Mouse (Mus musculus) midbrain, embryonic 14.5 days (tissue): ENCODE measurements at regions not wholly inside any gene's neighbourhood (a gene's known extent, or its start where the extent isn't known, plus 50 kb on each side); places are given as distances from the start of the nearest gene placed in this dataset.
"Not testable (repeated sequence)": the region's sequence is repeated elsewhere in the genome, so short reads cannot be mapped to it uniquely, and the experiment has no call there.

Source experiments
- ATAC-seq: fragments of 200-750 bp; cut with Nextera tagmentation; 2 replicates; pipeline ENCODE4 v1.8.0; 2017; ENCODE audit warnings: moderate number of reproducible peaks, moderate library complexity; ENCODE audit not compliant: low FRiP score, low TSS enrichment
- DNase-seq: peaks from one replicate; pipeline ENCODE4 v3.0.0-alpha.2; 2015
- H3K27ac ChIP-seq: fragments of 300-500 bp; sonication (generic); replicated peaks from 2 replicates; pipeline ENCODE4 v1.5.1; 2014; ENCODE audit warnings: mild to moderate bottlenecking, low read depth, low read length, moderate library complexity
- H3K27me3 ChIP-seq: fragments of 300-500 bp; sonication (generic); 2 replicates; pipeline ENCODE4 v1.6.1; 2014; ENCODE audit warnings: low read length, control low read depth, mixed read lengths; ENCODE audit not compliant: control insufficient read depth, insufficient read depth
- H3K36me3 ChIP-seq: fragments of 300-500 bp; sonication (generic); 2 replicates; pipeline ENCODE4 v1.6.1; 2014; ENCODE audit warnings: low read length, control low read depth; ENCODE audit not compliant: control insufficient read depth, insufficient read depth
- H3K4me1 ChIP-seq: fragments of 300-500 bp; sonication (generic); 2 replicates; pipeline ENCODE4 v1.6.1; 2014; ENCODE audit warnings: mild to moderate bottlenecking, antibody characterized with exemption, low read length, control low read depth; ENCODE audit not compliant: control insufficient read depth, insufficient read depth
- H3K4me2 ChIP-seq: fragments of 300-500 bp; sonication (generic); 2 replicates; pipeline ENCODE4 v1.6.1; 2014; ENCODE audit warnings: mild to moderate bottlenecking, low read length, moderate library complexity
- H3K4me3 ChIP-seq: fragments of 300-500 bp; sonication (generic); replicated peaks from 2 replicates; pipeline ENCODE4 v1.5.1; 2014; ENCODE audit warnings: low read depth, low read length
- H3K9ac ChIP-seq: fragments of 300-500 bp; sonication (generic); replicated peaks from 2 replicates; pipeline ENCODE4 v1.6.1; 2014; ENCODE audit warnings: mild to moderate bottlenecking, low read length, moderate library complexity
- H3K9me3 ChIP-seq: fragments of 300-500 bp; sonication (generic); 2 replicates; pipeline ENCODE4 v1.6.1; 2016; ENCODE audit warnings: low read length, control low read depth, mixed read lengths; ENCODE audit not compliant: control insufficient read depth
- WGBS: fragments of 180-500 bp; shearing (Covaris S2); extraction: QIAGEN DNeasy Blood & Tissue Kit; methylation state at CpG from one replicate; pipeline ENCODE4 v1.1.7; 2014; 5-methylcytosine and 5-hydroxymethylcytosine counted together

DNA sequence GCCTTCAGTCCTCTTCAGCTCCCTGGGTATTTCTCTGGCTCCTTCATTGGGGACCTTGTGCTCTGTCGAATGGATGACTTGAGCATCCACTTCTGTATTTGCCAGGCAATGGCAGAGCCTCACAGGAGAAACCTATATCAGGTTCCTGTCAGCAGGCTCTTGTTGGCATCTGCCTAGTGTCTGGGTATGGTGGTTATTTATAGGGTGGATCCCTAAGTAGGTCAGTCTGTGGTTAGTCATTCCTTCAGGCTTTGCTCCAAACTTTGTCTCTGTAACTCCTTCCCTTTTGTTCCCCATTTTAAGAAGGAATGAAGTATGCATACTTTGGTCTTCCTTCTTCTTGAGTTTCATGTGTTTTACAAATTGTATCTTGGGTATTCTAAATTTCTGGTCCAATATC is 522.4 kb upstream of the St8sia4 start:
- not testable (repeated sequence) for H3K9me3 ChIP-seq, H3K27me3 ChIP-seq, H3K4me3 ChIP-seq, H3K27ac ChIP-seq, ATAC-seq, H3K4me1 ChIP-seq, H3K9ac ChIP-seq, DNase-seq, H3K4me2 ChIP-seq, H3K36me3 ChIP-seq
- 89% methylated on average over 1 of the region's 1 CpGs for WGBS

GRCm38 (mm10) chr1:96166767-96167166 is 499.4 kb upstream of the St8sia4 start:
- DNase-seq = no peak
- Histone ChIP-seq H3K36me3 (no peaks in the 10 kb centered on the region), H3K27ac (no peak overlapping the region), H3K4me2 (no peak overlapping the region), H3K9me3 (no peaks in the 10 kb centered on the region), H3K4me1 (no peaks in the 10 kb centered on the region), H3K9ac (no peak overlapping the region), H3K27me3 (no peaks in the 10 kb centered on the region), H3K4me3 (no peak overlapping the region)
- 89% methylated on average over 2 of the region's 2 CpGs for WGBS
- peak; percentile 31; the same call in 1 of the 2 replicates for ATAC-seq

DNA sequence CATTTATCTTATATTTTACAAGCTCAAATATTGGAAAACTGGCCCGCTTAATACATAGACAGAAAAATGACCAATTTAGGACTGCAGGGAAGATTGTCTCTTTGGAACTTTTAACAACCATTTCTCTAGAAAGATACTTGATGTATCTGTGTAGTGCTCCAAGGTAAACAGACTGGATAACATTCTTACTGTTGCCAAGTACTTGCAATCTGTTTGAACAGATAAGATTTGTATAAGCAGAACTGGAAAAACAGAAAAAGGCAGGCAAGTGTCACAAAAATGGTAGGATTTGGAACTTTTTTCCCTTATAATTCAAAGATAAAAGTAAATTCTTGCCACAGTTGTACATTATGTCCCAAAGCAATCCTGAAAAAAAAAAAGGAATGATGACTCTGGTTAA is 488.1 kb upstream of the St8sia4 start:
- no peak overlapping the region for H3K4me2 ChIP-seq
- WGBS = 90% methylated on average over 1 of the region's 1 CpGs
- DNase-seq = no peak
- no peak for ATAC-seq
- H3K9me3 ChIP-seq = no peaks in the 10 kb centered on the region
- no peak overlapping the region for H3K27ac ChIP-seq
- no peak overlapping the region for H3K9ac ChIP-seq
- H3K4me1 ChIP-seq = no peaks in the 10 kb centered on the region
- no peaks in the 10 kb centered on the region for H3K27me3 ChIP-seq
- no peaks in the 10 kb centered on the region for H3K36me3 ChIP-seq
- no peak overlapping the region for H3K4me3 ChIP-seq

DNA sequence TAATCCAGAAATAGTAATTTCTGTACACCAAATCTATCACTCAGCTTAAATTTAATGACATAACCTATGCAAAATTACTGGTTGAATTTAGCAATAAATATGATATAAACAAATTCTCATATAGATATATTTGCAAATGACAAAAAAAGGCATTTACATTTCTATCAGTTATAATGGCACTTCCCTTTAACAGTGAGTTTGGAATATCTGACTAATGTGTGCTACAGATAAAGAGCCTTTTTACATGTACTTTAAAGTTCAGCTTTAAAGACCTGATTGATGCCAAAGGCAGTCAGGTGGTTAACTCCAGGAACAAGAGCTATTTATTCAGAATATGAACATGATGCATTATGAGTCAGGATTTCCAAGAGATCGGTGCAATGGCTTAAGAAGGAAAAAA is 461.2 kb upstream of the St8sia4 start:
- no peak for DNase-seq
- no peaks in the 10 kb centered on the region for H3K27me3 ChIP-seq
- H3K36me3 ChIP-seq = no peaks in the 10 kb centered on the region
- H3K4me3 ChIP-seq = no peak overlapping the region
- H3K9ac ChIP-seq = no peak overlapping the region
- 96% methylated on average over 1 of the region's 1 CpGs for WGBS
- H3K27ac ChIP-seq = no peak overlapping the region
- ATAC-seq = no peak
- H3K4me2 ChIP-seq = no peak overlapping the region
- H3K4me1 ChIP-seq = no peaks in the 10 kb centered on the region
- H3K9me3 ChIP-seq = no peaks in the 10 kb centered on the region

DNA sequence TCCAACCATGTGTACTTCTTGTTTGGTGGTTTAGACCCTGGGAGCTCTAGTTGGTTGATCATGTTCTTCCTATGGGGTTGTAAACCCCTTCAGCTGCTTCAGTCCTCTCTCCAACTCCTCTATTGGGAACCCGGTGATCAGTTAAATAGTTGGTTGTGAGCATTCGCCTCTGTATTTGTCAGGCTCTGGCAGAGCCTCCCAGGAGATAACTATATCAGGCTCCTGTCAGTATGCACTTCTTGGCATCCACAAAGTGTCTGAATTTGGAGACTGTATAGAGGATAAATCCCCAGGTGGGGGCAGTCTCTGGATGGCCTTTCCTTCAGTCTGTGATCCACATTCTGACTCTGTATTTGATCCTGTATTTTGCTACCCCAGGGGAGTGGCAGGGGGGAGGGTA is 440.6 kb upstream of the St8sia4 start:
- no peak for DNase-seq
- no peak overlapping the region for H3K4me2 ChIP-seq
- H3K27me3 ChIP-seq = no peaks in the 10 kb centered on the region
- H3K4me1 ChIP-seq = no peaks in the 10 kb centered on the region
- ATAC-seq = no peak
- no peaks in the 10 kb centered on the region for H3K9me3 ChIP-seq
- no peak overlapping the region for H3K4me3 ChIP-seq
- H3K9ac ChIP-seq = no peak overlapping the region
- H3K27ac ChIP-seq = no peak overlapping the region
- H3K36me3 ChIP-seq = no peaks in the 10 kb centered on the region
- WGBS = 94% methylated on average over 2 of the region's 2 CpGs

DNA sequence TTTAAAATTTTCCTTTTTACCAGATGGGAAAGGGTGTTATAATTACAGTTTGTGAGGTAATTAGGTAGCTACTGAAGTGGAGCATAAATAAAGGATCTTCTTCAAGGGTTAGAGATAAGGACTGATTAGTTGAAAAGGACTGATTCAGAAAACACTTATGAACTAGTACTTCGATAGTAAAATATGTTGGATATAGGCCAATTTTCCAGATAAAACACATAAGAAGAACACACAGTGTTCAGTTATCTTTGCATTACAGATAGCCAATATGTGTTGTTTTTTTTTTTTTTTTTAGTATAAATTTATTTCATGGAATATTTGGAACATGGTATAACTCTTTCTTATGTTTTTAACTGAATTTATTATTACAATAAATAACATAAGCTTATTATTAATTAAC is 438.0 kb upstream of the St8sia4 start:
- Histone ChIP-seq H3K4me2 (no peak overlapping the region), H3K4me1 (no peaks in the 10 kb centered on the region), H3K4me3 (no peak overlapping the region), H3K9ac (no peak overlapping the region), H3K27ac (no peak overlapping the region), H3K36me3 (no peaks in the 10 kb centered on the region), H3K27me3 (no peaks in the 10 kb centered on the region), H3K9me3 (no peaks in the 10 kb centered on the region)
- ATAC-seq (no peak), DNase-seq (no peak)
- 87% methylated on average over 1 of the region's 1 CpGs for WGBS

DNA sequence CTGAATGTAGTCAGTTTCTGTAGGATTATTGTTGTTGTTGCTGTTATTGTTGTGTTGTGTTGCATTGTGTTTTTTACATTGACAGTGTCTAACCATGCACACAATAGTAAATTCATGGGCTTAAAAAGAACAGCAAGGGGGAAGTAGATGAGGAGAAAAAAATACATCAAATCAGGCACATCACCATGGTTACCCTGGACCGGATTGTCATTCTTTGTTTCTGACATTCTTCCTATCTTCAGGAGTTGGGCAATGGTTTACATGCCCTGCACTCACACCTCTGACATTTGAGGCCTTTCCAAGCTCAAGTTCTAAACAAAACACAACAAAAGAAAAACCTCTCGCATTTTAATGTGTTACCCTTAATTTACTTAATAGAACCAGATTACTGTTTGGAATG is 416.2 kb upstream of the St8sia4 start:
- Histone ChIP-seq H3K4me2 (no peak overlapping the region), H3K4me1 (no peaks in the 10 kb centered on the region), H3K9me3 (no peaks in the 10 kb centered on the region), H3K9ac (no peak overlapping the region), H3K4me3 (no peak overlapping the region), H3K36me3 (no peaks in the 10 kb centered on the region), H3K27me3 (no peaks in the 10 kb centered on the region), H3K27ac (no peak overlapping the region)
- 28% methylated on average over 2 of the region's 2 CpGs for WGBS
- ATAC-seq = no peak
- peak; percentile 34 for DNase-seq

DNA sequence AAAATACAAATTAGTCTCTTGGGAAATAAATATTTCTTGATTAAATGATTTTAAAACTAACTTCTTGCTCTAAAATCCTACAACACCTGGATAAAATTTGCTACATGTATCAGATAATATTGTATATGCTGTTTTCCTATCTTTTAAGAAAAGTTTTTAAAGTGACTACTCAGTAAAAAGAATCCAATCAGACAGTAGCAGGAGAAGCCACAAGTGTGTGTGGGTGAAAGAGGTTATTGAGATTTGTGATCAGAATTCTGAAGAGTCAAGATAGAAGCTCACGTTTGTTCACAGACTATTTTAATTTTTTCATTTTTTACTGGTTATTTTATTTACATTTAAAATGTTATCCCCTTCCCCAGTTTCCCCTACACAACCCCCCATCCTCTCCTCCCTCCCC is 407.3 kb upstream of the St8sia4 start:
- H3K9ac ChIP-seq = no peak overlapping the region
- no peak overlapping the region for H3K4me2 ChIP-seq
- H3K27ac ChIP-seq = no peak overlapping the region
- ATAC-seq = no peak
- H3K9me3 ChIP-seq = no peaks in the 10 kb centered on the region
- H3K4me1 ChIP-seq = no peaks in the 10 kb centered on the region
- no peaks in the 10 kb centered on the region for H3K36me3 ChIP-seq
- no peaks in the 10 kb centered on the region for H3K27me3 ChIP-seq
- no peak for DNase-seq
- no peak overlapping the region for H3K4me3 ChIP-seq
- 93% methylated on average over 1 of the region's 1 CpGs for WGBS

- DNase-seq = no peak
- ATAC-seq = no peak
- no peaks in the 10 kb centered on the region for H3K4me1 ChIP-seq
Measured at GRCm38 (mm10) chr1:96061335-96061734, 394.0 kb upstream of the St8sia4 start.

More at GRCm38 (mm10) chr1:96061335-96061734, 394.0 kb upstream of the St8sia4 start:
- Histone ChIP-seq H3K27ac (no peak overlapping the region), H3K4me3 (no peak overlapping the region), H3K4me2 (no peak overlapping the region), H3K27me3 (no peaks in the 10 kb centered on the region), H3K36me3 (no peaks in the 10 kb centered on the region), H3K9me3 (no peaks in the 10 kb centered on the region), H3K9ac (no peak overlapping the region)
